Mouse (Mus musculus) neural tube, embryonic 12.5 days (tissue): ENCODE data around the gene Birc2. TPM values are rescaled to one million over a fixed set of nuclear protein-coding genes. Genes with fewer than 3 reads are reported as not detected.

Experiments
- ATAC-seq: fragments of 200-750 bp; cut with Nextera tagmentation; 2 replicates; pipeline ENCODE4 v1.8.0; 2017; ENCODE audit warnings: low read depth, mild to moderate bottlenecking, moderate TSS enrichment, moderate library complexity; ENCODE audit not compliant: low FRiP score
- H3K27ac ChIP-seq: fragments of 300-500 bp; sonication (generic); 2 replicates; pipeline ENCODE4 v1.5.1; 2016
- H3K27me3 ChIP-seq: fragments of 300-500 bp; sonication (generic); replicated peaks from 2 replicates; pipeline ENCODE4 v1.6.1; 2016; ENCODE audit warnings: mild to moderate bottlenecking
- H3K36me3 ChIP-seq: fragments of 300-500 bp; sonication (generic); 2 replicates; pipeline ENCODE4 v1.6.1; 2016; ENCODE audit warnings: mild to moderate bottlenecking
- H3K4me1 ChIP-seq: fragments of 300-500 bp; sonication (generic); 2 replicates; pipeline ENCODE4 v1.6.1; 2016
- H3K4me2 ChIP-seq: fragments of 300-500 bp; sonication (generic); replicated peaks from 2 replicates; pipeline ENCODE4 v1.6.1; 2016; ENCODE audit warnings: mild to moderate bottlenecking
- H3K4me3 ChIP-seq: fragments of 300-500 bp; sonication (generic); 2 replicates; pipeline ENCODE4 v1.5.1; 2016
- H3K9ac ChIP-seq: fragments of 300-500 bp; sonication (generic); 2 replicates; pipeline ENCODE4 v1.6.1; 2016; ENCODE audit warnings: mild to moderate bottlenecking
- H3K9me3 ChIP-seq: fragments of 300-500 bp; sonication (generic); 2 replicates; pipeline ENCODE4 v1.6.1; 2016; ENCODE audit warnings: mild to moderate bottlenecking
- WGBS: fragments of 180-500 bp; shearing (Covaris S2); methylation state at CpG from one replicate; pipeline ENCODE4 v1.1.7; 2016; 5-methylcytosine and 5-hydroxymethylcytosine counted together
- polyA plus RNA-seq: library from polyadenylated mRNA; unstranded; fragments of >200 nt; fragmentation: Nextera tagmentation; extraction: Ambion mirVana; gene quantifications from 2 replicates; pipeline ENCODE4 v1.2.1, GENCODE M21; 2016

The Birc2 gene
- polyA plus RNA-seq, 1 experiment from 2014 or later, result 41.9 TPM

DNA sequence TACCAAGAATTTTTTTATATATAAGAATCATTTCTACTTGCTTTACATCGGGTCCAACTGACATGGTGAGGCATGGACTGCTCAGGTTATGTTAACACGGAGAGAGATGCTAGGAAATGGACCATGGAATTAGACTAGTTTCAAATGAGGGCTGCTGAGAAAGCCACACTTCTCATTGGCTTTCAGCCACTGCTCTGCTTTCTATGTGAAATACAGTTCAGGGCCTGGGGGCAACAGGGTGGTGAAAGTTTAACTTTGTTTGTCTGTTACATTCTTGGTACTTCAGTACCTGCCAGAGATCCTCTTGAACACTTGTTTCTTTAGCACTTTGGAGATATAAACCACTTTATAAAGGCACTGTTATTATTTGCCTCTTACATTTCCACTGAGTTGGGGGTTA is 43.3 kb downstream of the Birc2 start:
- ATAC-seq, result no peak
- no peak overlapping the region for H3K4me2 ChIP-seq
- no peak overlapping the region for H3K4me3 ChIP-seq
- WGBS, result 91% methylated on average over 2 of the region's 2 CpGs
- no peaks in the 10 kb centered on the region for H3K4me1 ChIP-seq
- H3K9ac ChIP-seq, result no peak overlapping the region
- H3K27ac ChIP-seq, result no peak overlapping the region
- H3K27me3 ChIP-seq, result no peaks in the 10 kb centered on the region
- peaks cover 14% of the 10 kb centered on the region for H3K36me3 ChIP-seq
- no peaks in the 10 kb centered on the region for H3K9me3 ChIP-seq

DNA sequence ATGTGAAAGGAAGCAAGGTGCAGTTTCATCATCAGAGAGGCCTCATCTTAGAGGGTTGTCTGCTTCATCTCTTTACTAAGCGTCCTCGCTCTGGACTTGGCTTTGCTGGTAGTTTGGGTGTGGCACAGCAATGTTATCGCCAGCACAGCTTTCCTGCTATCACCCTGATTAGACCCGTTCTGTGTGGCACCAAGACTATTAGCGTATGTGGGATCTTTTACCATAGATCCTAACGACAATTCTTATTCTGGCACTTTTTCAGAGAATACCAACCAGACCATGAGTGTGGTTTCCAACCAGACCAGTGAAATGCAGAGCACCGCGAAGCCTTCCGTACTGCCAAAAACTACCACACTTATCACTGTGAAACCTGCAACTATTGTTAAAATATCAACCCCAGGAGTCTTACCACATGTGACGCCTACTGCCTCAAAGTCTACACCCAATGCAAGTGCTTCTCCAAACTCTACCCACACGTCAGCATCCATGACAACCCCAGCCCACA is 46.2 kb downstream of the Birc2 start:
- no peaks in the 10 kb centered on the region for H3K4me1 ChIP-seq
- no peaks in the 10 kb centered on the region for H3K9me3 ChIP-seq
- H3K4me3 ChIP-seq, result no peak overlapping the region
- H3K27ac ChIP-seq, result no peak overlapping the region
- 94% methylated on average over 11 of the region's 11 CpGs for WGBS
- ATAC-seq, result no peak
- H3K9ac ChIP-seq, result no peak overlapping the region
- peaks cover 14% of the 10 kb centered on the region for H3K36me3 ChIP-seq
- no peaks in the 10 kb centered on the region for H3K27me3 ChIP-seq
- no peak overlapping the region for H3K4me2 ChIP-seq

DNA sequence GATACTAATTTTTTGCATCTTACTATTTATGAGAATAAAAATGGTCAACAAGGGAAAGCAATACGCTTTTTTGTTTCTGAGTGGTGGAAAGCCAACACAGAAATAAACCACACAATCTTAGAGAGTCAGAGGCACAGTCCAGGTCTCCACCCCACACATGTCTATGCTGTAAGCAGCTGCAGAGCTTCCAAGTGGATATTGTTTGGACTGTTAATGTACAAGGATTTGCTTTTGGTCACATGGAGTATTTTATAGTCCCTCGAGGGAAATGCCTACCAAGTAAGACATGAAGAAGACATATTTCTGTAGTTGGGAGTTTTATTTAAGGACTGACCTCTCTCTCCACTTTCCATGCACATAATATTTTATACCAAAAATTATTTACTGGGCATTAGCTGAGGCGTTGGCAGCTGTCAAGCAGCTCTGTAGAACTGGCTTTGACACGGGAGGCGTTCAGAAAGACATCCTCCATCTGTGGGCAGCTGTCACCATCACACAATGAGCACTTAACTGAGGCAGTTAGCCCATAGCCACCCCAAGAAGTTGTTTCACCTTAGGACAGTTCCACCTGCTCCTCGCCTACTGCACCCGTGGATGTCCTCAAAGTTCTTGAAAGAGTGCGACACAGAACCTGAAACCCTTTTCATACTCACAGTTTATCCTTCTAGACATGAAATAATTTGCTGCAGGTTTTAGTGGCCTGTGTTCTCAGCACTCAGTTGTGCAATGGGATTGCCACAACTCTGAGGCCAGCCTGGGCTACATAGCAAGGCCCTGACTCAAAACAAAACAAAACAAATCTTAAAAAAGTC is 46.9 kb downstream of the Birc2 start:
- Histone ChIP-seq H3K27ac (no peak overlapping the region), H3K4me1 (no peaks in the 10 kb centered on the region), H3K4me2 (no peak overlapping the region), H3K9ac (no peak overlapping the region), H3K27me3 (no peaks in the 10 kb centered on the region), H3K9me3 (no peaks in the 10 kb centered on the region), H3K36me3 (peaks cover 17% of the 10 kb centered on the region), H3K4me3 (no peak overlapping the region)
- no peak for ATAC-seq
- WGBS, result 91% methylated on average over 8 of the region's 8 CpGs

DNA sequence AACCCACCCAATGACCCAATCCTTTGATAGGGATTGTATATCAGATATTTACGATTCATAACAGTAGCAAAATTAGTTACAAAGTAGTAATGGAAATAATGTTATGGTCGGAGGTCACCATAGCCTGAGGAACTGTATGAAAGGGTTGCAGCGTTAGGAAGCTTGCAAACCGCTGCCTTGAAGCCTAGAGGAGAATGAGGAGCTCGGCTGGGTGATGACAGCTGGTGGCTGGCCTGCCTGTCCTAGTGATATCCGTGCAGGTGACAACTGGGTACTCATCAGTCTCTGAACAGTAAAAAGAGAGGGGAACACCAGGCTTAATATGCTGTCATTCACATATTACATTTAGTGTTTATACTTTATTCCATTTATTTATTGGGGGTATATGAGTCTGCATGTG is 48.5 kb downstream of the Birc2 start:
- Histone ChIP-seq H3K27me3 (no peaks in the 10 kb centered on the region), H3K27ac (no peak overlapping the region), H3K4me2 (no peak overlapping the region), H3K9me3 (no peaks in the 10 kb centered on the region), H3K36me3 (peaks cover 11% of the 10 kb centered on the region), H3K4me3 (no peak overlapping the region), H3K4me1 (no peaks in the 10 kb centered on the region; the same call in 1 of the 2 replicates), H3K9ac (no peak overlapping the region)
- ATAC-seq, result no peak
- 89% methylated on average over 6 of the region's 6 CpGs for WGBS

DNA sequence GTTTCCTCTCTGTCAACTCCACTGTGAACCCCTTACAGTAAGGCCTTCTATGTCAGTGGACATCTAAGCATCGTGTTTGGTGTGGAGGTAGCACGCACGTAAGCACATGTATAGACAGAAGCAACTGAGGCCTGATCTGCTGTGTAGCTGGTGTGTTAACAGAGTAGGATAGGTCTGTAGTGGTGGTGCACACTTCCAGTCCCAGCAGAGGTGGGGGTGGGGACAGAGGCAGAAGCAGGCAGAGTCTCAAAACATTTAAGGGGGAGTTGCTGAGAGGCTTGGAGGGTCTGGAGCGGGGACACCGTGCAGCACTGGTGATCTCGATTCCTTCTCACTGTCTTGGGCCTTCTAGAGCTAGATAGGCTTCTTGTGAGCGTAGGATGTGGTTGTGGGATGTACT is 50.8 kb downstream of the Birc2 start:
- no peak for ATAC-seq

DNA sequence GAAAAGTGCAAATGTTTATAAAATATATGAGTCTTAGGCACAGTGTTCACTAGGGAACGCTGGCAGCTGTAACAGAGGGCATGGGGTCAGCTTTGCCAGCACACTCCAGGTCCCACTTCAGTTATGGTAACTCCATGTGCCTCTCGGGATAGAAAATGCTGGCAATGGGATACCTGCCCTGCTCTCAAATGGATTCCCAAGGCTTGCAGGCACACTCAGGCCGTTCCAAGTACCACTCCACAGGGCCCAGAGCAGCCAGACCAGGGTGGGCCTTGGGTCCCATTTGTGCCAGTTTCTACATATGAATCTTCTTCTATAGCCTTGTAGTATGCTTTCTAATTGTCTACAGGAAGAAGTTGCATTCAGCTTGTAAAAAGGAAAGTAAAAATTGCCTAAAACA is 51.5 kb downstream of the Birc2 start:
- H3K4me2 ChIP-seq, result no peak overlapping the region
- no peaks in the 10 kb centered on the region; the same call in 1 of the 2 replicates for H3K4me1 ChIP-seq
- H3K27me3 ChIP-seq, result no peaks in the 10 kb centered on the region
- no peak for ATAC-seq
- WGBS, result 88% methylated on average over 3 of the region's 3 CpGs
- H3K36me3 ChIP-seq, result peaks cover 6% of the 10 kb centered on the region
- H3K9me3 ChIP-seq, result no peaks in the 10 kb centered on the region
- no peak overlapping the region for H3K4me3 ChIP-seq
- H3K9ac ChIP-seq, result no peak overlapping the region
- no peak overlapping the region for H3K27ac ChIP-seq

More for the DNA sequence above, 50.8 kb downstream of the Birc2 start:
- Histone ChIP-seq H3K27ac (no peak overlapping the region), H3K9me3 (no peaks in the 10 kb centered on the region), H3K9ac (no peak overlapping the region), H3K36me3 (peaks cover 9% of the 10 kb centered on the region), H3K4me1 (no peaks in the 10 kb centered on the region; the same call in 1 of the 2 replicates), H3K4me2 (no peak overlapping the region), H3K4me3 (no peak overlapping the region), H3K27me3 (no peaks in the 10 kb centered on the region)
- WGBS, result 96% methylated on average over 7 of the region's 7 CpGs

DNA sequence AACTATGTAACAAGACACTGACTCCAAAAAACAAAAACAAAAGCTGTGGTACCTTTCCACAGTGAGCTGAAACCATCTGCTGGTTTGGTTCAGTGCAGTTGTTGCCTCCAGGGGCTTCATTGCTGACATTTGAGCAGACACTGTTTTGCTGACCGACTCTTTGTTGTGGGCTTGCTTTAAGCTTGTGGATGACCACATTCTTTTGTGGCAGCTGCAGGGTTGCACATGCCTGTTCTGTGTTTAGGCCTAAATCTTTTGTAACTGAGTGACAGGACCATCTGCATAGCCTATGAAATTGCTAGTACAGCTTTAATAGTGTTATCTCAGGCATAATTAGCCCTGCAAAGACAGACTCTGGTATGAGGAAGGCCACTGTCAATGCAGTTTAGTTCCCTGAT is 52.2 kb downstream of the Birc2 start:
- Histone ChIP-seq H3K27me3 (no peaks in the 10 kb centered on the region), H3K36me3 (peaks cover 6% of the 10 kb centered on the region), H3K27ac (no peak overlapping the region), H3K9ac (no peak overlapping the region), H3K9me3 (no peaks in the 10 kb centered on the region), H3K4me1 (no peaks in the 10 kb centered on the region; the same call in 1 of the 2 replicates), H3K4me3 (no peak overlapping the region), H3K4me2 (no peak overlapping the region)
- no peak for ATAC-seq
- 53% methylated on average over 1 of the region's 1 CpGs for WGBS

DNA sequence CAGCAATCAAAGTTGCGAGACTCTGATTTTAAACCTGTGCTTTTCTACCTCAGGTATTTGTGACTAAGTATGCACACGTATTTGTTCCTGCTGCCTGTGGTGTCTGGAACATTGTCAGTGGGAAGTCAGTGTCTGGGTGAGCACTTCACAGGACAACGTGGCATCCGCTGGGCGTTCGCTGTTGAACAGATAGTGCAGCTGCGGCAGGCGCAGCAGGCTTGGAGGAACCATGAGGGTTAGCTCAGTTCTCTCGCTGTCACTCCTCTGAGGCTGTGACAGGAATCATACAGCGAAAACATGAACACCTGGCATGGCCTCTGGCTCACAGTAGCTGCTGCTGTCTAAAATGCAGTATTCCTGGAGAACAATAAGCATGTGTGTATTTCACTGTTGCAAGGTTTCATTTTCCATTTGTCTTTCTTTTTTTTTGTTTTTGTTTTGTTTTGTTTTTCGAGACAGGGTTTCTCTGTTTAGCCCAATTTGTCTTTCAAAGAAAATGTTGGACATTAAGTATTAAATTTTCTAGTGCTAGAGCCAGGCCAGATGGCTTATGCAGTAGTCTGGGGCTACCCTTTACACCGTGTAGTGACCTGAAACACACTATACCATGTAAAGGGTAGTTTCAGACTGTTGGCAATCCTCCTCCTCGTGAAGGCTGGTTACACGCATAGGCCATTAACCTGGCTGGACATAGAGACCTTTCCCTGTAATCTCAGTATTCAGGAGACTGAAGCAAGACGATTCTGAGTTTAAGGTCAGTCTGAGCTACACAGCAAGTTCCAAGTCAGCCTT is 52.8 kb downstream of the Birc2 start:
- Histone ChIP-seq H3K27me3 (no peaks in the 10 kb centered on the region), H3K9ac (no peak overlapping the region), H3K36me3 (peaks cover 10% of the 10 kb centered on the region), H3K27ac (no peak overlapping the region), H3K9me3 (no peaks in the 10 kb centered on the region), H3K4me2 (no peak overlapping the region), H3K4me3 (no peak overlapping the region), H3K4me1 (no peaks in the 10 kb centered on the region; the same call in 1 of the 2 replicates)
- WGBS, result 85% methylated on average over 15 of the region's 15 CpGs
- ATAC-seq, result no peak

DNA sequence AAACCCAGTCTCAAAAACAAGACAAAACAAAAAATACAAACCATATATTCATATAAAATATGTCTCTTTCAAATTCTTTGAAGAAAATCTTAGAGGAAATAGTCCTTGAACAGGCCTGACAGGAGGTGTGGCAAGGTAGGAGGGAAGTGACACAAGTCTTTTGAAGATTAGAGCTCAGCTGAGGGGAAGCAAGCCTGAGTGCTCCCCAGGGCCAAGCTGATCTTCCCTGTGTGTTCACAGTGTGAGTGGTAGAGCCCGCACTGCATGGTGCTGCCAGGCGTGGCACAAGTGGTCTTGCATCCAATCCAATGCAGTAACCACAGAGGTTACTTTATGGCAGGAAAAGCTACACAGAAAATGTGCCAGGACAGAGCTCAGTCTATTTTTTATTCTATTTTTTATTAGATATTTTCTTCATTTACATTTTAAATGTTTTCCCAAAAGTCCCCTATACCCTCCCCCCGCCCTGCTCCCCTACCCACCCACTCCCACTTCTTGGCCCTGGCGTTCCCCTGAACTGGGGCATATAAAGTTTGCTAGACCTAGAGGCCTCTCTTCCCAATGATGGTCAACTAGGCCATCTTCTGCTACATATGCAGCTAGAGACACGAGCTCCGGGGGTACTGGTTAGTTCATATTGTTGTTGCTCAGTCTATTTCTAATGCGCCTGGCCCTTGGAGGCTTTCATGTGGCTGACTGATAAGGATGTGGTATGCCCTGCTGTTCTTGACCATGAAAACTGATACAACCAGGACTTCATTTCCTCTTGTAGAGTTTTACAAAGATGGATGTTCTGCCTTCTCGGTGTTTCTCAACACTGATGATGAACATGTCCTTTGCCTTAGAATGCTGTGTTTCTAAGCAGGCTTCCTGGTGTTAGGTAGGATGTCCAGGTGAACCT is 56.4 kb downstream of the Birc2 start:
- no peak for ATAC-seq
- H3K4me3 ChIP-seq, result no peak overlapping the region
- H3K27ac ChIP-seq, result no peak overlapping the region
- H3K4me2 ChIP-seq, result no peak overlapping the region
- H3K27me3 ChIP-seq, result no peaks in the 10 kb centered on the region
- H3K36me3 ChIP-seq, result peaks cover 9% of the 10 kb centered on the region
- WGBS, result 93% methylated on average over 8 of the region's 8 CpGs
- no peaks in the 10 kb centered on the region for H3K9me3 ChIP-seq
- no peak overlapping the region for H3K9ac ChIP-seq
- H3K4me1 ChIP-seq, result no peaks in the 10 kb centered on the region; the same call in 1 of the 2 replicates

DNA sequence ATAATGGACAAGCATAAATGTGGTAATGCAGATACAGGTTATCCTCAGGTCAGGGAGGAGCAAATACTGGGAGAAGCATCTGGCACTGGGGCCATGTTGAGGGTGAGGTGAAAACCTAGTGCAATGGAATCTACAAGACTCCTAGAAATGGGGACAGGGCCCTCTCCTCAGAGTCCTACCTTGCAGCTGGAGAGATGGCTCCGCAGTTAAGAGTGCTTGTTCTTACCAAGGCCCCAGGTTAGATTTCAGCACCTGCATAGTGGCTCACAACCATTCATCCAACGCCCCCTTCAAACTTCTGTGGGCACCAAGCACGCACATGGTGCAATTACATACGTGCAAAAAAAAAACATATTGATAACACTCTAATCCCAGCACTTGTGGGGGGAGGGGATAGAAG is 57.1 kb downstream of the Birc2 start:
- no peak overlapping the region for H3K9ac ChIP-seq
- H3K27ac ChIP-seq, result no peak overlapping the region
- H3K4me2 ChIP-seq, result no peak overlapping the region
- WGBS, result 99% methylated on average over 4 of the region's 4 CpGs
- no peaks in the 10 kb centered on the region for H3K9me3 ChIP-seq
- no peak overlapping the region for H3K4me3 ChIP-seq
- no peak for ATAC-seq
- no peaks in the 10 kb centered on the region for H3K27me3 ChIP-seq
- H3K4me1 ChIP-seq, result no peaks in the 10 kb centered on the region; the same call in 1 of the 2 replicates
- peaks cover 7% of the 10 kb centered on the region for H3K36me3 ChIP-seq

DNA sequence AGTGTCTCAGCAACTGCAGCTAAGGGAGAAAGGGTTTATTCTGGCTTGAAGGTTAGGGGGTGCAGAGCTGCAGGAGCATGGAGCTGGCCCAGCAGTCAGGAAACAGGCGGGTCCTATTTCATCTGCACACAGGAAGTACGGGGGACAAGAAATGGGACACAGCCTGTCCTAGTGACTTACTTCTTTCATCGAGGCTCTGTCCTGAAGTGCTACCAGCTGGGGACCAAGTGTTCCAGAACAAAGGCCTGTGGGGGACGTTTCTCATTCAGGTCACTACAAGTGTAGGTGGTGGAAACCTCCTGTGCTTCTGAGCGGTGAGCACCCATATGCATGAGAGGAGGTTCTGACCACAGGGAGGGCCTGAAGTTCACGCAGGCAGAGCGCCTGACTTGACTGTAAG is 58.1 kb downstream of the Birc2 start:
- H3K9ac ChIP-seq, result no peak overlapping the region
- H3K9me3 ChIP-seq, result no peaks in the 10 kb centered on the region
- WGBS, result 79% methylated on average over 7 of the region's 7 CpGs
- no peak overlapping the region for H3K4me3 ChIP-seq
- H3K27ac ChIP-seq, result no peak overlapping the region
- no peaks in the 10 kb centered on the region for H3K4me1 ChIP-seq
- peaks cover 8% of the 10 kb centered on the region for H3K36me3 ChIP-seq
- ATAC-seq, result no peak
- H3K27me3 ChIP-seq, result no peaks in the 10 kb centered on the region
- H3K4me2 ChIP-seq, result no peak overlapping the region

DNA sequence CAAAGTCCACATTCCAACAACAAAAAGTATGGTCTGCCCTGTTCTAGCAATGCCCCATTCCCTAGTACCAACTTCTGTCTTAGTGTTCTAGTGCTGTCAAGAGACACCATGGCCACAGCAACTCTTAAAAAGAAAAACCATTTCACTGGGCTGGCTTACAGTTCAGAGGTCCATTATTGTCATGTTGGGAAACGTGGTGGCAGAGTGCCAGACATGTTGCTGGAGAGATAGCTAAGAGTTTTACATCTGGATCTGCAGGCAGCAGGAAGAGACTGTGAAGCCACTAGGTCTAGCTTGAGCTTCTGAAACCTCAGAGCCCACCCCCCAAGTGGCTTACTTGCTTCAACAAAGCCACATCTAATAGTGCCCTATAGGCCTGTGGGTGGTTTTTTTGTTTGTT is 59.2 kb downstream of the Birc2 start:
- H3K4me2 ChIP-seq, result no peak overlapping the region
- peaks cover 12% of the 10 kb centered on the region for H3K36me3 ChIP-seq
- no peaks in the 10 kb centered on the region for H3K4me1 ChIP-seq
- no peaks in the 10 kb centered on the region for H3K27me3 ChIP-seq
- no peak overlapping the region for H3K9ac ChIP-seq
- ATAC-seq, result no peak
- 87% methylated on average over 1 of the region's 1 CpGs for WGBS
- H3K9me3 ChIP-seq, result no peaks in the 10 kb centered on the region
- no peak overlapping the region for H3K27ac ChIP-seq
- H3K4me3 ChIP-seq, result no peak overlapping the region
